Mouse (Mus musculus) frontal cortex, adult 2 months (tissue): ENCODE data around the gene Cenpp. TPM values are rescaled to one million over a fixed set of nuclear protein-coding genes. Genes with fewer than 3 reads are reported as not detected.
A peak's percentile ranks its signal among the peaks of the same experiment; 100 is the strongest.

Source experiments
- DNase-seq, 2 experiments: peaks; one replicate each; pipeline ENCODE4 v3.0.0; 2022; ENCODE audit warnings: low spot score in 1 of 2; ENCODE audit errors: extremely low spot score in 1 of 2
- polyA plus RNA-seq: library from polyadenylated mRNA; depleted of rRNA; stranded (reverse); fragments of >200 nt; gene quantifications from 2 replicates; pipeline ENCODE4 v1.2.3, GENCODE M21; 2012; rRNA removed

Gene Cenpp
- 0.76 and 1.5 TPM in 2 replicates for polyA plus RNA-seq

GRCm38 (mm10) chr13:49652481-49653179, at the start of gene Cenpp, which contains the start of gene Nol8:
Cenpp (minus strand) TSS chr13:49652785.
Nol8 (plus strand) TSS chr13:49653078.
- peak; percentile 96 to 100 for DNase-seq

- no peak for DNase-seq
These were observed 38.5 kb upstream of the Cenpp start for GRCm38 (mm10) chr13:49691056-49691455.

GRCm38 (mm10) chr13:49684266-49684665, 31.7 kb upstream of the Cenpp start:
- DNase-seq = no peak

GRCm38 (mm10) chr13:49682233-49682846, 29.8 kb upstream of the Cenpp start:
- DNase-seq = peak in 1 of 2 experiments; percentile 6

- DNase-seq = peak; percentile 98 to 100
These were observed 29.0 kb upstream of the Cenpp start, which contains the start of gene Iars for GRCm38 (mm10) chr13:49681351-49682232. Iars (plus strand) TSS chr13:49682100.

- no peak for DNase-seq
These were observed 25.2 kb upstream of the Cenpp start for GRCm38 (mm10) chr13:49677793-49678192.

- DNase-seq = no peak
These were observed 576 bp upstream of the Cenpp start for GRCm38 (mm10) chr13:49653180-49653541.

GRCm38 (mm10) chr13:49651781-49652351, 719 bp downstream of the Cenpp start:
- no peak for DNase-seq

GRCm38 (mm10) chr13:49651136-49651535, 1.4 kb downstream of the Cenpp start:
- no peak for DNase-seq

GRCm38 (mm10) chr13:49646019-49646418, 6.6 kb downstream of the Cenpp start:
- DNase-seq = no peak

- peak; percentile 13 to 74 for DNase-seq
These were observed 7.7 kb downstream of the Cenpp start for GRCm38 (mm10) chr13:49644731-49645529.

GRCm38 (mm10) chr13:49643669-49644362, 8.8 kb downstream of the Cenpp start:
- no peak for DNase-seq

- DNase-seq = no peak
These were observed 9.9 kb downstream of the Cenpp start for GRCm38 (mm10) chr13:49642650-49643049.

GRCm38 (mm10) chr13:49639965-49640364, 12.6 kb downstream of the Cenpp start:
- DNase-seq = no peak

GRCm38 (mm10) chr13:49629076-49629475, 23.5 kb downstream of the Cenpp start:
- no peak for DNase-seq

GRCm38 (mm10) chr13:49628167-49628566, 24.4 kb downstream of the Cenpp start:
- no peak for DNase-seq

- DNase-seq = no peak
These were observed 29.4 kb downstream of the Cenpp start for GRCm38 (mm10) chr13:49623216-49623615.

- DNase-seq = no peak
These were observed 34.2 kb downstream of the Cenpp start for GRCm38 (mm10) chr13:49618365-49618764.

GRCm38 (mm10) chr13:49617021-49617420, 35.6 kb downstream of the Cenpp start:
- DNase-seq = no peak
